Mouse (Mus musculus) CD4-positive naive resting alpha-beta T cell, adult 57 days (primary cell): Measurements from ENCODE around the gene Stbd1. TPM values are rescaled to one million over a fixed set of nuclear protein-coding genes. Genes with fewer than 3 reads are reported as not detected.

Experiments
- total RNA-seq: library from RNA; stranded (reverse); gene quantifications from one replicate; pipeline ENCODE4 v1.2.4, GENCODE M21; 2023

The Stbd1 gene
- not detected for total RNA-seq

DNA sequence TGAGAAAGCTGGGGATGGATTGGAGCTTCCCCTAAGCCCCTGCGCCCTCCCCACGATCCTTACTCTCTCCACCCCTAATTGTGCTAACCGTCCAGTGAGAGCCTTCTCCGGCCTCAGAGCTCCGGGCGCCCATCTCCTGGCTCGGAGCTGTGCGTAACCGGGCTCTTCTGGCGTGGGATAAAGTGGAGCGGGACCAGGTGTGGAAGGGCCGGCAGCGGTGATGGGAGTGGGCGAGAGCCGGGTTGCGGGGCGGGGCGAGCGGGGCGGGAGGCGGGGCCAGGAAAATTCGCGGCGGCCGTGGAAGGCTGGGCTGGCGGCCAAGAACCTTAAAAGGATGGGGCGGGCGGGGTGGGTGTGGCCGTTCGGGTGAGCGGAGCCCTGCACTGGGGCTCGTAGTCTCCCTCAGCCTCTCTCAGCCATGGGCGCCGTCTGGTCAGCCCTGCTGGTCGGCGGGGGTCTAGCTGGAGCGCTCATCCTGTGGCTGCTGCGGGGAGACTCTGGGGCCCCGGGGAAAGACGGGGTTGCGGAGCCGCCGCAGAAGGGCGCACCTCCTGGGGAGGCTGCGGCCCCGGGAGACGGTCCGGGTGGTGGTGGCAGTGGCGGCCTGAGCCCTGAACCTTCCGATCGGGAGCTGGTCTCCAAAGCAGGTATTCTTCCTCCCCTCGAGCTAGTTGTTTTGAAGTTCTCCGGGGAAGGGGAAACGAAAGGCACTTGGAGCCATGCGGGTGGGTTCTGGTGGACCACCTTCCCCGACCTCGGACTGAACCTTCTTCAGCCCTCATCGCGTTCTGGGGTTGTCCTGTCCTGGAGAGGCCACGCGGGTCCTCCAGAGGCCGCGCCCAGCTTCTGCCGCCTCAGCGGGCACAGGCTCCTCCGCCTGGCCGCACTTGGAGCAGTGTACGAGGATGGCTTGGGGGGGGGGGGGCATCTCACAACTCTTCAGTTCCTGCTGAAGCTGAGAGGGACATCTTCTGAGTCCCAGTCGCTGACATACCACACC, at the start of gene Stbd1:
Stbd1 (plus strand) TSS at position 351 of the 1,000 bp plus-strand sequence.

DNA sequence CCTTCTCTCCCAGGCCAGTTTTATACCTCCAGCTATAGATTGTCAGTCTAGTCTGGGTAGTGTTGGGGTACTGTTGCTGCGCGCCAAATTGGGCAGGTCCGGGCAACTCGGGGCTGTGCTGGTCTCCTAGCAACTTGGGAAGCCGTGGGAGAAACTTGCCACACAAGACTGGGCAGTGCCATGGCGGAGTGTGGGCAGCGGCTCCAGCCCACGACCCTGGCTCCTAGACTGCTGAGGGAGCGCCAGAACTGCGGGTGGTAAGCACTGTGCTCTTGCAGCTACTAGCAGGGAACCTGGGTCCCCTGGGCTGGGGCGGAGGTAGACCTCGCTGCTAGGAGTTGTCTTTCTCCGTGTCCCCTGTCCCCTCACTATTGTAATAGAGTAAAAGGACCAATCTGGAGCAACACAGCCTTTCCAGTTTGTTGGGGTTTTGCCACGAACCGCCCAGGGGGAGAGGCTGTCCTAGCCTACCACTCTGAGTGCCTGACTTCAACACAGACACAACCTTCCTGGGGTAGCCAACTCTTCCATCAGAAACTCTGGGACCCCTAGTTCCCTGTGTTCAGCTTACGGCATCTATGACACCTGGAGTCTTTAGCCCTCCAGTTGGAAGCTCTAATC, 47.8 kb upstream of the Stbd1 start, which contains the start of gene Fam47e:
Fam47e (plus strand) TSS at position 179 of the 621 bp plus-strand sequence.

Other genes with a start within 250 kb of the Stbd1 start
- 53.3 TPM for gene Nup54, start 167.8 kb upstream of the Stbd1 start, total RNA-seq
- gene Scarb2, start 96.2 kb upstream of the Stbd1 start, total RNA-seq, result 44.4 TPM
- gene Fam47e, start 48.0 kb upstream of the Stbd1 start, total RNA-seq, result not detected
- gene Ccdc158, start 72.2 kb downstream of the Stbd1 start, total RNA-seq, result not detected
- gene Shroom3, start 80.4 kb downstream of the Stbd1 start, total RNA-seq, result 0.33 TPM